Mouse (Mus musculus): ENCODE results near the gene Cldn10.
A peak's percentile ranks its signal among the peaks of the same experiment; 100 is the strongest.
"Not testable (repeated sequence)": the region's sequence is repeated elsewhere in the genome, so short reads cannot be mapped to it uniquely, and the experiment has no call there.

Cldn10 gene

GRCm38 (mm10) chr14:118787621-118788020, at the start of gene Cldn10:
Gene Cldn10 (plus strand): TSS chr14:118787908.
- no peak for DNase-seq (ENCODE audit: low spot score)

GRCm38 (mm10) chr14:118741780-118742179, 45.9 kb upstream of the Cldn10 start:
- DNase-seq (ENCODE audit: low spot score): no peak

GRCm38 (mm10) chr14:118742862-118743261, 44.8 kb upstream of the Cldn10 start:
- no peak for DNase-seq (ENCODE audit: low spot score)

- DNase-seq (ENCODE audit: low spot score): no peak
Measured at GRCm38 (mm10) chr14:118749068-118749467, 38.6 kb upstream of the Cldn10 start.

GRCm38 (mm10) chr14:118749715-118750114, 38.0 kb upstream of the Cldn10 start:
- DNase-seq (ENCODE audit: low spot score): no peak

GRCm38 (mm10) chr14:118750505-118751192, 37.1 kb upstream of the Cldn10 start:
- no peak for DNase-seq (ENCODE audit: low spot score)

GRCm38 (mm10) chr14:118751193-118751753, 36.4 kb upstream of the Cldn10 start:
- no peak for DNase-seq (ENCODE audit: low spot score)

- no peak for DNase-seq (ENCODE audit: low spot score)
Measured at GRCm38 (mm10) chr14:118756015-118756414, 31.7 kb upstream of the Cldn10 start.

GRCm38 (mm10) chr14:118756566-118756965, 31.1 kb upstream of the Cldn10 start:
- DNase-seq (ENCODE audit: low spot score): no peak

GRCm38 (mm10) chr14:118763362-118763761, 24.3 kb upstream of the Cldn10 start:
- DNase-seq (ENCODE audit: low spot score): not testable (repeated sequence)

- no peak for DNase-seq (ENCODE audit: low spot score)
Measured at GRCm38 (mm10) chr14:118763917-118764495, 23.7 kb upstream of the Cldn10 start.

GRCm38 (mm10) chr14:118765306-118765705, 22.4 kb upstream of the Cldn10 start:
- DNase-seq (ENCODE audit: low spot score): no peak

- DNase-seq (ENCODE audit: low spot score): no peak
Measured at GRCm38 (mm10) chr14:118765951-118766350, 21.8 kb upstream of the Cldn10 start.

- no peak for DNase-seq (ENCODE audit: low spot score)
Measured at GRCm38 (mm10) chr14:118766368-118766767, 21.3 kb upstream of the Cldn10 start.

- DNase-seq (ENCODE audit: low spot score): peak; percentile 95
Measured at GRCm38 (mm10) chr14:118767673-118768353, 19.9 kb upstream of the Cldn10 start.

GRCm38 (mm10) chr14:118768354-118768713, 19.4 kb upstream of the Cldn10 start:
- no peak for DNase-seq (ENCODE audit: low spot score)

- DNase-seq (ENCODE audit: low spot score): no peak
Measured at GRCm38 (mm10) chr14:118773668-118774067, 14.0 kb upstream of the Cldn10 start.

GRCm38 (mm10) chr14:118774507-118775428, 12.9 kb upstream of the Cldn10 start:
- DNase-seq (ENCODE audit: low spot score): peak; percentile 27

- DNase-seq (ENCODE audit: low spot score): no peak
Measured at GRCm38 (mm10) chr14:118775554-118775953, 12.2 kb upstream of the Cldn10 start.

- no peak for DNase-seq (ENCODE audit: low spot score)
Measured at GRCm38 (mm10) chr14:118776372-118776771, 11.3 kb upstream of the Cldn10 start.

GRCm38 (mm10) chr14:118777478-118777877, 10.2 kb upstream of the Cldn10 start:
- no peak for DNase-seq (ENCODE audit: low spot score)

GRCm38 (mm10) chr14:118781601-118782000, 6.1 kb upstream of the Cldn10 start:
- no peak for DNase-seq (ENCODE audit: low spot score)

Measured in embryo, embryonic 10 days (tissue).